ENCODE assay signal across 17 mouse cellular contexts in the genomic region with DNA sequence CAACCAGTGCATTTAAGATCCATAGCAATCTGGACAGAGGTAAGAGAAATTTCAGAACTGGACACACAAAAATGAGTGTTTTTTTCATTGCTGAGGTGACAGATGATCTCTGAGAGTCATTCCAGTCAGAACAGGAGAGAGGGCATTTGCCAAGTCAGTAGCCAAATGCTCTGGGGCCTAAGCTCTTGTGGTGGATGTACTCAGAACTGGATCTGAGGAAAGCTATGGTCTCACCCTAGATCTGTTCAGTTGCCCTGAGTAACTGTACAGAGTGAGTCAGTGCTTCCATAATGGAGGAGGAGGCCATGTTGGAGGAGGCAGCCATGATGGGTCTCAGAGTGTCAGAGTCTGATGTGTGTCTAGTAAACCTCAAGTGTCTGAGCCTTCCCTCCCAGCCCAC. TPM values are rescaled to one million over a fixed set of nuclear protein-coding genes. Genes with fewer than 3 reads are reported as not detected.
"Had no signal": no experiment of that assay in that cellular context is flagged by ENCODE, and none has a peak within 500 bp of the region (broad histone marks: within the 10 kb centered on the region; RNA-seq: fewer than 3 reads in every experiment).

No protein-coding gene starts in this region.

- H3K4me3 ChIP-seq: layer of hippocampus, adult 2 months; limb, embryonic 10.5 days; limb, embryonic 13.5 days; liver, embryonic 12.5 days; liver, embryonic 15.5 days had no signal

- H3K36me3 ChIP-seq: limb, embryonic 10.5 days; limb, embryonic 13.5 days; liver, embryonic 12.5 days; liver, embryonic 15.5 days had no signal

- H3K27ac ChIP-seq: layer of hippocampus, adult 2 months; limb, embryonic 10.5 days; liver, embryonic 12.5 days; liver, embryonic 15.5 days had no signal

- ATAC-seq: liver, embryonic 12.5 days; lung, postnatal 0 days had no signal

- H3K4me1 ChIP-seq: liver, embryonic 12.5 days; liver, embryonic 15.5 days had no signal

- H3K9me3 ChIP-seq: limb, embryonic 10.5 days; limb, embryonic 13.5 days; liver, embryonic 12.5 days; liver, embryonic 15.5 days had no signal

- DNase-seq: kidney, adult 11 months; kidney, adult 9 months; kidney, postnatal 25 days; layer of hippocampus, adult 9-11 months; liver; lung, adult 2 months; lung, postnatal 4 days; midbrain, embryonic 14.5 days; thymus, postnatal 25 days had no signal

- H3K27me3 ChIP-seq: limb, embryonic 13.5 days; liver, embryonic 12.5 days; liver, embryonic 15.5 days had no signal

- H3K9ac ChIP-seq: limb, embryonic 13.5 days; liver, embryonic 12.5 days; liver, embryonic 15.5 days had no signal

- H3K4me2 ChIP-seq: limb, embryonic 13.5 days; liver, embryonic 12.5 days; liver, embryonic 15.5 days; midbrain, embryonic 11.5 days had no signal

RNA-seq across cellular contexts. Expression of a gene that starts 21.6 kb away (rescaled TPM):
- total RNA-seq: megakaryocyte progenitor cell, adult 5-6 weeks had no signal
